Mouse (Mus musculus) liver, embryonic 14.5 days (tissue): ENCODE data around the gene Olfr572.

Experiments used
- CTCF ChIP-seq: IDR thresholded peaks from 2 replicates; pipeline ENCODE4 v1.5.1; 2016; ENCODE audit warnings: antibody characterized with exemption, low read depth, control low read depth
- EP300 ChIP-seq: IDR thresholded peaks from 2 replicates; pipeline ENCODE4 v1.6.1; 2016; ENCODE audit warnings: antibody characterized with exemption, low read depth

- TF ChIP-seq EP300 (no peak), CTCF (no peak)
Measured at GRCm38 (mm10) chr7:102962360-102962759, 38.2 kb downstream of the Olfr572 start, which contains the start of gene Olfr576.
